Mouse (Mus musculus): ENCODE data around the gene Traf2.
"Not testable (repeated sequence)": the region's sequence is repeated elsewhere in the genome, so short reads cannot be mapped to it uniquely, and the experiment has no call there.

Gene Traf2

DNA sequence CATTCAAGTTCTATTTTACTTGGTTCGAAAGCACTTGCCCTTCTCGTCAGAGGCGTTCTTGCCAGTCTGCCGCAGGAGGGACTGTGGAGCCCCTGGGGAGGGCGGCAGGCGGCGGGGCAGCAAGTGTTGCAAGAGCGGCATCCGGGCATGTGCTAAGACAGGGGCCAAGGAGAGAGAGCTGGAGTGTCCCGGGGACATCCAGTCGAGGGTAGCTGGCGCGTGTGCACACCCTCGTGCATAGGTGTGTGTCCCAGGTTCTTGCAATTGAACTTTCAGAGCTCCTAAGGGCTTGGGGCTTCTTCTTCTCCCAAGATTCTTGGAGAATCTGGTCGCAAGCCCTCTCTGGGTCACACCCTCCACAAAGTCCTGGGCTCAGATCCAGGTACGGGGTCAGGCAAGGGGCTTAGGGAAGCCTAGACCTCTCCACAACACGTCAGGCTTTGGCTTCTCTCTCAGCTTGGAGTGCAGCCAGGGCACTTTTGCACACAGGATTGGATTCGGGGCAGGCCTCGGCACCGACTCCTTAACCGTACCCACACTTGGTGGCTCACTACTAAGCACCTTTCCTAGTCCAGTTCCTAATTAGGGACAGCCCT lies 28.8 kb upstream of the Traf2 start:
- no peak for DNase-seq (ENCODE audit: low spot score in 2 of 2)

DNA sequence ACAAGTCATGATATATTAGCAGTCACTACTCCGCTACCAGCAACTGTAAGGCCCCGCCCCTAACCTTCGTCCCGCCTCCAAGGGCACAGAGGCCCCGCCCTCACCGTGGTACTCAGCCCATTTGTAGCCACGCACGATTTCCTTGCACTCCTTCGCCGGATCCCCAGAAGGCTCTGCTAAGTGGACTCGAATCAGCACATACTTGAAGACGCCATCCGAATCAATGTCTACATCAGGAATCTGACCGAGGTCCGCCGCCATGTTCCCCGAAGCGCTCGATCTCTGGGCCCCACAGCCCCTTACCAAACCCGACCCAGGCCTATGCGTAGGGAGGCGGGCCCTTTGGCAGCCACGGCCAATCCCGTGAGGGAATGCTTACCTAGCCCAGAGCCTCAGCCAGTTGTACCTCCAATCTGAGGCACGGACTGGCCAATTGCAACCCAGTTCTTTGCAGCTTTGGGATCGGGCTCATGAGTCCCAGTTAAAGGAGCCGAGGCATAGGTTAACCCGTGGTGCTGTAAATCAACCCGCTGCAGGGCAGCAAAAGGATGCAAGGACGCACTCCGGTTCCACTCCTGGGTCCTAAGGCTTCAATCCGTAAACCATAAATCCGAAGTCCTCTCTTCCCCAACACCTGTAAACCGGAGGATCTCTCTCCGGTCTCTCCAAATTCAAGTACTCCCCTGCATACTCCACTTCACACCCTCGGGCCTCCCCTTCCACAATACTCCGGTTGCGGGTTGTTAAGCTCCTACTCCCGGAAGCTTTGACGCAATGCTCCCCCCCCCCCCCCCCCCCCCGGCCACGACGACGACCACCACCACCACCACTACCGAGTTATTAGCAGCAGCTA lies 28.1 kb upstream of the Traf2 start, which contains the start of the genes Mamdc4 and Phpt1:
Gene Mamdc4 (minus strand): TSS at position 267 of the 853 bp plus-strand sequence.
Gene Phpt1 (minus strand): TSS at position 646 of the 853 bp plus-strand sequence.
- peak; percentile 92 to 94 for DNase-seq (ENCODE audit: low spot score in 2 of 2)

DNA sequence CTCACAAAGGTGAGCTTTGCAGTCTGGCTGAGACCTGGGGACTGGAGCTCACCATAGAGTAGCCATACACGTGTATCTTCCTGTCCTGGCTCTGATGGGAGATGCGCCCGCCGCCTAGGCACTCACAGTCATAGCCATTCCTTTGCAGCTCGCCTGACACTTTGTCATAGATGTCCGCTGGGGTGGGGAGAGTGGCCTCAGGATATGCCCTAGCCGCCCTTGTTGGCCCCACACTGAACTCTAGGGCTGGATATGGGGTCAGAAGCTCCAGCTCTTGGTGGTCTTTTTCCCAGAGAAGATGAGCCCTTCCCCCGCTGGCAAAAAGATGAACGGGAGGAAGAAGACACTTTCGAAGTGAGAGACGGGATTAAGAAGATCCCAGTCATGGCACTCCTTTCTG lies 27.4 kb upstream of the Traf2 start:
- no peak for DNase-seq (ENCODE audit: low spot score in 2 of 2)

DNA sequence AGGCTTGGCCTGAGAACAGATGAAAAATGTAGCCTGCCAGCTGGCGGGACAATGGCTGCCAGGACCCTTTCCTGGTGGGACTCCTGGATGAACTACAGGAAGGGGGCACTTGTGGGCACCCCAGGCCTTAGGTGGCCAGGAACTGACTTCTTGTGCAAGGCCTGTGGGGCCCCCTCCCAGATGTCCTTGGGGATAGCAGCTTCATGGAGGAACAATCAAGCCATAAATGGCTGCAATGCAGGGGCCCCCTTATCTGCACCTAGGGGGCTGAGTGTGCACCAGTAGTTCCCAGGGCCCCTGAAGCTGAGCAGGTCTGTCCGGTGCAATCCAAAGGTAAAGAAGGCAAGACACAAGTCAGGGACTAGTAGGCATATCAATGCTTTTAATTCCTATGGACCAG lies 26.3 kb upstream of the Traf2 start:
- no peak for DNase-seq (ENCODE audit: low spot score in 2 of 2)

DNA sequence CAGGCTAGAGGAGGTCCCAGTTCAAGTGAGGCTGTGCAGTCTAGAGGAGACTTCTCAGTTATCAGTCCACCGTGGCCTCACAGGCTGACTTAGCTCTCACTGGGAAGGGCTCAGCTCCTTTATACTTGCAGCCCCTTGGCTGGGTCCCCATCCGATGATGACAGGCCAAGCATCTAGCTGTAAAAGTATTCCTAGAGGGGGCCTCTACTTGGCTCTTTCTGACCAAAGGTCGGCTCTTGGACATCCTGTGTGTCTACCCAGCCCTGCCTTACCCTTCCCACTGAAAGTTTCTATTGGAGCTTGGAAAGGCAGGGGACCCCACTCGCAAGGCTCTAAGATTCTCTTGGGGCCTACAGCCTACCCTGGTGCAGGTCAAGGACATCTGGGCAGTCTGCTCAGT lies 24.5 kb upstream of the Traf2 start:
- DNase-seq (ENCODE audit: low spot score in 2 of 2), result no peak

DNA sequence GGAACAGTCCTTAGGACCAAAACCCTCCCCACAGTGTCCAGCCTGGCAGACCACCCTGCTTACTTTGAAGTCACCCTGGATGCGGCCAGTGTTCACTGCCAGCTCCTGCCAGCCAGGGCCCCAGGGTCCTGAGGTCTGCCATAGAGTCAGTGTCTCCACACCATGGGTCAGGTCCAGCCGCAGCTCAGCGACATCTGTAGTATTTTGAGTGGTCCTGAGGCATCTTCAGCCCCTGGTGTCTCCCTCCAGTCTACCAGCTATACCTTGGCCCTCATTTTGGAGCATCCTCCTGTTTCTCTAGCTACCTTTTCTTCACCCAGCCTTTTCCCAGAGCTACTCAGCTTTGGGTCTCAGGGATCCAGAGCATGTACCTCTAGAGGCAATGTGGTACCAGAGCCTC lies 22.6 kb upstream of the Traf2 start:
- no peak for DNase-seq (ENCODE audit: low spot score in 2 of 2)

DNA sequence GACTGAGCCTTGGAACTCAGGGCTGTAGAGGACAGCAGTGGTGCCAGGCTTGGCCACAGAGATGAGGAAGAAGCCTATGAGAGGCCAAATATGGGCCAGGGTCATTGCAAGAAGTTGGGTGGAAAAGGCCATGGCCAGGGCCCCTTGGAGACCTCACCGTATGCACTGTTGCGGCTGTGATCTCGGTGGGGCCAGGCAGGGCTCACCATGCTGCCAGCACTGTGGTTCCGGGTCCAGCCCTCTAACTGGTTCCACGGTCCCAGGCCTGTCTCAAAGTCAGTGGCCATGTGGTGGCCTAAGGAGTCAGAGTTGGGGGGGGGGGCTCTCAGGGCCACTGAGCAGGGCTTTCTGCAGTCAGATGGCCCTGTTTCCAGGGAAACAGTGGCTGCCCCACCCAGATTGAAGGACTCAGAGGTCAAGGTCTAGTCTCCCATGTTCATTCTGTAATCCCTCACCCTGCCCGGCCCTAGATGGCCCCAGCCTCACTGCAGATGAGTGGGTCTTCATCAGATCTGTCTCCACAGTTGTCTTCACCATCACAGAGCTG lies 21.8 kb upstream of the Traf2 start:
- DNase-seq (ENCODE audit: low spot score in 2 of 2), result no peak

DNA sequence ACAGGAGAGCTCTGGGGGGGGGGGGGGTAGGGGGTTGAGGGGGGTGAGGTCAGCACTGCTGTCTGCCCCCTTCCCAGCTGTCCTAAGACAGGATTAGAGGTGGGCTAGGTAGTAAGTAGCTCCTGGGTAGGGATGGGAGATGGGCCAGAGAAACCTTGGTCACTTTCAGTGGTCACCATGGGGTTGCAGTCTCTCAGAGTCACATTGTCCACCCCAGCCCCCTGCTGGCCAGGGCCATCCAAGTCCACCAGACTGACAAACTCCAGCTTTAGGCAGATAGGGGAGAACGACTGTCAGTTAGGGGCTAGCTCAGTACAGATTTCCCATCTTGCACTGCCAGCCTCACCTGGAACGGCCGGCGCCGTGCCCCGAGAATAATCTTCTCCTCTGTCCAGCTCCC lies 19.8 kb upstream of the Traf2 start:
- no peak for DNase-seq (ENCODE audit: low spot score in 2 of 2)

DNA sequence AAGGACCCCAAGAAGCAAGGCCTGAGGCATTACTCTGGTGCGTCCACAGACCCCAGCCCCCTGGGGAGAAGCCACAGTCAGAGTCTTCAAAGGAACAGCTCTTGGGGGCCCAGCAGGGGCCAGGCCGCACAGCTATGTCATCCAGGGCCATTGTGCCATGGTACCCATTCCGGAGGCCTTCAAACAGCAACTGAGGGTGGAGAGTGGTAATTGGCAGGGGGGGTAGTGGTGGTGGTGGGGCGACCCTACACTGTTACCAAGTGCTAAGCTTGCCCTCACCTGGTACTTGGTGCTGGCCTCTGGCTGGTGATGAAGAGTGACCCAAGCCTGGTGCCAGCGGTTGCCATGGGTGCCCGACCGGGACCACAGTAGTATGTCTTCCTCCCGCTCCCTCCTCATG lies 19.0 kb upstream of the Traf2 start:
- no peak for DNase-seq (ENCODE audit: low spot score in 2 of 2)

DNA sequence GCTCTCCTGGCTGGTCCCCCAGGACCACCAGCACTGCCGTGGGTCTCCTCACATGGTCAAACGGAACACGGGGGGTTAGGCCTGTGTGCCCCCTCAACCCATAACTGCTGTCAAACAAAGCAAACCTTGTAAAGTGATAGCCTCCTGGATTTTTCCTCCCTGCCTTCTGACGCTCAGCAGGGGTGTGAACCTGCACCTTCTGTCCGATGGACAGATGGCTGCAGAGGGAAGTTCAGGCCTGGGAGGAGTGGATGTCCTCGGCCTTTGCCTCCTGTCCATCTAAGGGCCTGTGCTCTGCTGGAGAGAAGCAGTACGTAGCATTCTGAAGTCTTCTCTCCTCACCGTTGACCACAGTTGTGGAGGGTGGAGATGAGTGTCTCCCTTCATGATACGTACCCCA lies 15.2 kb upstream of the Traf2 start:
- DNase-seq (ENCODE audit: low spot score in 2 of 2), result no peak

DNA sequence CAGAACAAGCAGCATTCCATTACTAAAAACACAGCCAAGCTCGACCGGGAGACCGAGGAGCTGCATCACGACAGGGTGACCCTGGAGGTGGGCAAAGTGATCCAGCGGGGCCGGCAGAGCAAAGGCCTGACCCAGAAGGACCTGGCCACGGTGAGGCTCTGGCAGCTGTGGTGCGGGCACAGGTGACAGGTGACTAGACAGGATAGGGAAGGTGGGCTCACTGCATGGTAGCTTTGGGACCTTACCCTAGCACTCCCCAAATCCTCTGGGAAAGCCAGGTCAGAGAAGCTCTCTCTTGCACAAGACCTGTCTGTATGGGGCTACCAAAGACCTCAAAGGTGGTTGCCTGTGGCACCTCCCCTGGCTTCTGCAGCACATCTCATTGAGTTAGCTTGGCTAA lies 13.8 kb upstream of the Traf2 start:
- DNase-seq (ENCODE audit: low spot score in 2 of 2), result no peak

DNA sequence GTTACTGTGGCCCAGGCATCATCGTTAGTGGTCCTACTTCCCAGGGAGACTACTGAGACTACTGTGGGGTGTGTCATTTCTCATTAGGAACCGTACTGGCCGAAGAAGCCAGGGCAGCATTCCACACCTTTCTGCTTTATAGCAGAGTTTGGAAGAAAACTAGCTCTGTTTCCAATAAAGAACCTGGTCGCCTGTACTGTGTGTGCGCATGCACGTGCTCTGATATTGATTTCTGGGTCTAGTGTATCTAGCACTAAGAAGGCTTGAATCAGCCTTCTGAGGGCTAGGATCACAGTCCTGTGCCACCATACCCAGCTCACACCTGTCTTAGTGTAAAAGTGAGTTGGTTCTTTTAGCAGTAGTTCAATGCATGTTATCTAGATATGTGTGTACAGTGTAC lies 12.0 kb upstream of the Traf2 start:
- DNase-seq (ENCODE audit: low spot score in 2 of 2), result no peak

DNA sequence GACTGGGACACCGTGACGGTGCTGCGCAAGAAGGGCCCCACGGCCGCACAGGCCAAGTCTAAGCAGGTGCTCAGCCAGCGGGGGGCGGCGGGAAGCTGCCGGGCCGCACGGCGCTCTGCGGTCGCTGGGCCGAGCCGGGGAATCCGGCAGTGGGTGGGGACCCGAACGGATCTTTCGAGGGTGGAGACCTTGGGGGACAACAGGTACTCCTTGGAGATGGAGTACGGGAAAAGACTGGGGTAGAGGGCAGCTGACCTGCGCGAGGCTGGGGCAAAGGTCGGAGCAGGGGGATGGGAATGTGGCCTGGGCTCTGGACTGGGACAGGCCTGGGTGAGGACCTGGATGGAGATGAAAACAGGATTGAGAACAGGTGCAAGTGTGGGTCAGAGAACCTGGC lies 11.2 kb upstream of the Traf2 start:
- DNase-seq (ENCODE audit: low spot score in 2 of 2), result no peak

DNA sequence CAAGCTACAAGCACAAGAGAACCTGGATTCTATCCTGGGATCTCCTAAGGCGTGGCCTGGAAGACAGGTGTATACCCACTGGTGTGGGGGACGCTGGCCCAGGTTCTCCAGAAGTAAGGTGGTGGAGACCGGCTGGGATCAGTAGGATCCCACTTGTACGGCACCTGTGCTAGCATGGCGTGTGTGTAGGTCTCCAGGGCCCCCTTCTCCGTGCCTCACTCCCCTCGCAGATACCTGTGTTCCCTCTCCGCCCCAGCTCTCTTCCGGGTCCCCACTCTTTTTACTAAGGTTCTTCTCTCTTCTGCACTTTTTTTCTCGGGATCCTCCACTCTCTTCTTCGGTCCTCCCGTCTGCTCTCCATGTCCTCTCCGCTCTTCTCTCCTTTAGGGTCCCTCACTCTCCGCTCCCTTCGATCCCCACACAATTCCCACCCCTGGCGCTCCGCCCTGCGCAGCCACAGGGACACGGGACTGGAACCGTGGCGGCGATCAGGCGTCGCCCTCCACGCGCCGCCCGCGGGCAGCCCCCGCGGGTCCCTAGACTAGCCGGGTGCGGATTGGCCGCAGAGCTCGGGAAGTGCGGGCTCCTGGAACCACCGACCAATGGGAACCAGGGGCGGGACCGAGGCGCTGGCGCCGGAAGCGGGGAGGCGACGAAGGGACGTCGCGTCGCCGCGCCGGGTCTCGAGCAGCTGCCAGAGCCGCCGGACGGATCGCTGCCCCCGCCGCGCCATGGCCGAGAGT lies 10.7 kb upstream of the Traf2 start, which contains the start of gene Edf1:
Gene Edf1 (plus strand): TSS at position 627 of the 743 bp plus-strand sequence.
- peak; percentile 87 to 91 for DNase-seq (ENCODE audit: low spot score in 2 of 2)

DNA sequence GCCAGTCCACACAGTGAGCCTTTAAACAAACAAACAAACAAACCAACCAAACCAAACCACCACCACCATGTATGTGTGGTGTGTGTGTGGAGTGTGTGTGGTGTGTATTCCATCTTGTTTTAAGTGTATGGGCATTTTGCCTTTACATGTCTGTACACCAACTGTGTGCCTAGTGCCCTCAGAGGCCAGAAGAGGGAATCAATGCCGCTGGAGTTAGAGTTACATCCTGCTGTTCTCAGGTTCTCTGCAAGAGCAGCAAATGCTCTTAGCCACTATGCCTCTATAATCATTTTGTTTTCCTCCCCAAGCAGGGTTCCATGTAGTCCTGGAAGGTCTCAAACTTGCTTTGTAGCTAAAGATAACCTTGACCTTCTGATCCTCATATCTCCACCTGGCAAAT lies 9.6 kb upstream of the Traf2 start:
- no peak for DNase-seq (ENCODE audit: low spot score in 2 of 2)

DNA sequence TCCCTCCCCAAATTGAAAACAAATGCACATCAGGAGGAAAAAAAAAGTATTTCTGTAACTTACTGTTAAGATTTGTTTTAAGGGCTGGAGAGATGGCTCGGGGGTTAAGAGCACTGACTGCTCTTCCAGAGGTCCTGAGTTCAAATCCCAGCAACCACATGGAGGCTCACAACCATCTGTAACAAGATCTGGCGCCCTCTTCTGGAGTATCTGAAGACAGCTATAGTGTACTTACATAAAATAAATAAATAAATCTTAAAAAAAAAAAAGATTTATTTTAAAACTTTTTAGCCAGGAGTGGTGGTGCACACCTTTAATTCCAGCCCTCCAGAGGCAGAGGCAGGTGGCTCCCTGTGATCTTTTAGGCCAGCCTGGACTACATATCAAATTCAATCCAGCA lies 8.7 kb upstream of the Traf2 start:
- not testable (repeated sequence) for DNase-seq (ENCODE audit: low spot score in 2 of 2)

DNA sequence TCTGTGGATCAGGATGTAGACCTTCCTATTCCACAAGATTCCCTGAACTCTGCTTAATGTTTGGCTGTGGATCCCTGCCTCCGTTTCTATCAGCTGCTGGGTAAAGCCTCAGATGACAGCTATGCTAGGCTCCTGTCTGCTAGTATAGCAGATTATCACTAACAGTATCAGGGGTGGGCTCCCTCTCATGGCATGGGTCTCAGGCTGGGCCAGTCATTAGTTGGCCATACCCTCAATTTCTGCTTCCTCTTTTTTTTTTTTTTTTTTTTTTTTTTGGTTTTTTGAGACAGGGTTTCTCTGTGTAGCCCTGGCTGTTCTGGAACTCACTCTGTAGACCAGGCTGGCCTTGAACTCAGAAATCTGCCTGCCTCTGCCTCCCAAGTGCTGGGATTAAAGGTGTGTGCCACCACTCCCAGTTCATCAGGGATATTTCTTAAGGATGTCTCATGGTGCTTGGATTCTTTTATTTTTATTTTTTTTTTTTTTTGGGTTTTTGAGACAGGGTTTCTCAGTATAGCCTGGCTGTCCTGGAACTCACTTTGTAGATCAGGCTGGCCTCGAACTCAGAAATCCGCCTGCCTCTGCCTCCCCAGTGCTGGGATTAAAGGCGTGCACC lies 6.5 kb upstream of the Traf2 start:
- DNase-seq (ENCODE audit: low spot score in 2 of 2), result not testable (repeated sequence)

DNA sequence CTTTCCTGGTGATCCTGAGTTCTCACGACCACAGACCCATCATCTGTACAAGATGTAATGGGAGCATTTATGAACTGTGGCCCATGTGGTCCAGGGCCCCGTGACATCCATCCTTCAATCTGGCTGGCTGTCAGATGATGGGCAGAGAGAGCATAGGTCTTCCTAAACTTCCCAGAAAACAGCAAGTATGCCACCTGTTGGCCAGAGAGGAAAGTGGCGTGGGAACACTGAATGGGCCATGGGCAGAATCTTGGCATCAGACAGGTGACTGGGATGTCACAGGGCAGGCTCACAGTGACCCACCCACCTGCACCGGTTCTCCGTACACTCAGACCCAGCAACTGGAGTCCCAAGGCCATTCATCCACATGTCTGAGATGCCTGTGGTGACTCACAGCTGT lies 4.4 kb upstream of the Traf2 start:
- no peak for DNase-seq (ENCODE audit: low spot score in 2 of 2)

DNA sequence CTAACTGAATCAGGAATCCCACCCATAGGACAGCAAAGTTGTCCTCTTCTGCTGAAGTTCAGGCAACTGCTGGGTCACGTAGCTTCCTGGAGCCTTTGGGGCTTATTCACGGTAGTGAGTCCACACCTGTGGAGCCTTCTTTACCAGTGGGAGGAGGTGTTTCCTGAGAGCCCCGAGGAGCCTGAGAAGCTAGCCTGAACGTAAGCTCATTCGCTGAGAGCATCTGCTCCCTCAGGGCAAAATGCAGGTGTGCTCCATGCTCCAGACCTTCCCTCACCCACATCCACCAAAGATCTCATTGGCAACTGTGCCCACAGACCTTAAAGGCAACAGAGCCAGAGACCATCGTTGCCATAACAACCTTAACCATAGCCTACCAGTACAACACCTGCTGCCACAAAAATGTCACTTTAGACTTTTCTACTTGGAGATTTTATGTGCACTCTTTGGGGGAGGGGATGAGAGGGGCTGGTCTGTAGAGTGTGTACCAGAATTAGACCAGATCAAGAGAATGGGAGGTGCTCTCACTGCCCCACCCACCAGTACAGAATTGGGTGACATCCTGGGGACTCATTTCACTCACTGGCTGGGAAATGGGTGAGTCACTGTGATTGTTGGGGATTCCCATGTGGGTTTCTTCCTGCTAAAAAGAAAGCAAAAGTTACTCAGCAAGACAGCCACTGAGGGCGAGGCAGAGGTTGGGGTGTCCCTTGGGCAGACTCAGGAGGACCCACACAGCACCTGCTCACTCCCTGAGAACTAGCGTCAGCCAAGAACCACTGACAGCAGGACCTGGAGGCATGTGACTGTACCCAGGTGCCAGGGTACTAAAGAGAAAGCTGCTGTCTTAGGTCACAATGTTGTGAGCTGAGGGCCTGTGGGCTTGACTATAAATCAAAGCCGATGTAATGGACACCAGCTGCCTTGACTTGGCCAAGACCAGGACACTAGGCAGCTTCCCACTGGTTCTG lies 2.6 kb upstream of the Traf2 start:
- DNase-seq (ENCODE audit: low spot score in 2 of 2), result no peak

DNA sequence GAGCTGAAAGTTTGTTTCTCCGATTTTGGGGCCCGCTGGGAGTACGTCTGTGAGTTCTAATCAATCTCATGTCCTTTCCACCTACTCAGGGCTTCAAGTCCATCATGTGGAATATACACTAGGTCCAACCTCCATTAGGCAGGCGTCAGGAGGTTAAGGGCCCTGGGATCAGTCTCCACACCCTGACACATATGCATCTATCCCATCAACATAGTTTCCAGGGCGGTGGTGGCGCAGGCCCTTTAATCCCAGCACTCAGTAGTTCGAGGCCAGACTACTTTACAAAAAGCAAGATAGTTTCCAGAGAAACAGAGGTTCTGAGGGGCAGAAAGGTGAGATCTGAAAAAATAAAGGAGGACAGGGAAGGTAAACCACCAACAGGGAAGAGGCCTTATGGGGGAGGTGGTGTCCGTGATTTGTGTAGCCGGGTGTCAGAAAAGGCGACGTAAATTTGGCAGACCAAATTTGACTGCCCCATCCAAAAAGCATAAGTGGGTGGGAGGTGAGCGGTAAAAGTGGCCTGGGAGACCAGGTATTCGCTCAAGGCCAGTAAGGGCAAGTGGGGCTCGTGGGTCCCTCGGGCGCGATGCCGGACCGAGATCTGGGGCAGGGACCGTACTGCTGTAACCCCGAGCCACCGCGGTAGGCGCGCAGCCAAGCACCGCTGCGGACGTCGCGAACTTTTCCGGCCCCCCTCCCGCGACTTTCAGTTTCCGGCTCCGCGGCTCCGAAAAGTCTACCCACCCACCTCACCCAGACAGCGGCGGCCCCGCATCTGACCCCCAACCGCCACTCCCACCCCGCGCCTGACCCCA lies 537 bp downstream of the Traf2 start:
- DNase-seq (ENCODE audit: low spot score in 2 of 2), result no peak
